Mouse (Mus musculus) urinary bladder, postnatal 4 days (tissue): ENCODE measurements at regions not wholly inside any gene's neighbourhood (a gene's known extent, or its start where the extent isn't known, plus 50 kb on each side); places are given as distances from the start of the nearest gene placed in this dataset.
A peak's percentile ranks its signal among the peaks of the same experiment; 100 is the strongest.

Experiments
- DNase-seq, 2 experiments: peaks; one replicate each; pipeline ENCODE4 v3.0.0; 2021 to 2022; ENCODE audit warnings: low spot score in 2 of 2

- DNase-seq: no peak
These were observed 85.4 kb downstream of the Atp23 start for GRCm38 (mm10) chr10:126815730-126816129.

GRCm38 (mm10) chr10:126814968-126815367 lies 86.2 kb downstream of the Atp23 start:
- no peak for DNase-seq

DNA sequence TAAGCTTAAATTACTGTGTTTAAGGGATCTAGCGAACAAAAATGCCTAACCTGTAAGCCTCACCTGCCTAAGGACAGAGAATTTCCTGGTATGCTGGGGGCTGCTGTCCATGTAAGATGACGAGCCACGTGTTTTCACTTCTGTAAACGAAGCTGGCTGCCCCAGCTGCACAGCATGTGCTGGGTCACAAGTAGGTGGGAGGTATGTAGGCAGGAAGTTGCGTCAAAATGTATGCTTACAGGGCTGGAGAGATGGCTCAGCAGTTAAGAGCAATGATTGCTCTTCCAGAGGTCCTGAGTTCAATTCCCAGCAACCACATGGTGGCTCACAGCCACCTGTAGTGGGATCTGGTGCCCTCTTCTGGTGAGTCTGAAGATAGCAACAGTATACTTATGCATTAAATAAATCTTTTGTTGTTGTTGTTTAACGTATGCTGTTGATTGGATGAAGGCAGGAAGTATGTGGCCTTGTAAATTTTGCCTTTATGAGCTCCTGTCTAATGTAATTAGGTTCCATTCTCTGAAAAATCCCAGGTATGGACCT lies 88.0 kb downstream of the Atp23 start:
- no peak for DNase-seq

DNA sequence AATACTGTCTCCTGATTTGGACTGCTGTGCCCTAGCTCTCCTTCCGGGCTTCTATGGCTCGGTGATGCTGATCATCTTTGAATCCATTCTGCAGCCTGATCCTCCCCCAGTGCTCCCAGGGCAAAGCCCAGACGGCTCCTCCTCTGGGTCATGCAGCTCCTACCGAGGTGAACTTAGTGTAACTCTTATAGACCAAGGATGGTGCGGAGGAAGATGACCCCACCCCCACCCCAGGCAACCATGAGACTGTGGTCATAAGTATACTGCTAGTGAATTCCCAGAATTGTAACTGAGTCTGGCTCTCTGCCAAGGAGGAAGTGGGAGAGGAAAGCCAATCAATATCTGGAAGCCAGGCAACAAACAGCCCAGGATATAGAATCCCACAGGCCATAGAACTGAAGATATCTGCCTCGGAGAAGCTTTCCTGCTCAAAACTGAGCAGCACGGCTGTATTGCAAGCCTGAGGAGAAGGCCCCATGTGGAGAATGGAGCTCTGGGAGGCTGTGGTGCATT lies 88.9 kb downstream of the Atp23 start:
- DNase-seq: no peak

DNA sequence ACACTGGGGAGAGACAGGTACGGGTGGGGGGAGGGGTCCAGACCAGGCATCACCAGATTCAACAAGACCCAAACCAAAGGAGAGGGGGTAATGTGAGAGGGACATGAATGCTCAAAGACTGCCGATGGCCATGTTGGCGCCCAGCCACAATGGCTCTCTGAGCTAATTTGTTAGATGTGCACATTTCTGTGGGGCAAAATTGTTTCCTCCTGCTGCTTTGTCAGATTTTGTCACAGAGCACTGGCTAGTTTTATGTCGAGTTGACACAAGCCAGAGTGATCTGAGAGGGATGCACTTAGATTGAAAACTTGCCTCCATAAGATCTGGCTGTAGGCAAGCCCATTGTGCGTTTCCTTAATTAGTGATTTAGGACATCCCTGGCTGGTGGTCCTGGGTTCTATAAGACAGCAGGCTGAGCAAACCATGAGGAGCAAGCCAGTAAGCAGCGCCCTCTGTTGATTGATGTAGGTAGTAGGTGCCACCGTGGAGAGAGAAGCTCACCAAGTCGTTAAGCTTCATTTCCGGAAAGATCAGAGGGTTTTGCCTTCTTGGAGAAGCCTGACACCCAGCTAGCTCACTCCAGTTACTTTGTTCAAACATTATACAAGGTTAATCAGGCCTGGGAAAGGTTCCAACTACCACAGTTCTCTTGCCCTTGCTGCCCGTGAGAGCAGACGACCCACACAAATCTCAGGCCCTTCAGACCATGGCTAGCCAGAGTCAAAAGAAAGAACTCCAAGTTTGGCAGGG lies 90.6 kb downstream of the Atp23 start:
- DNase-seq: peak in 1 of 2 experiments; percentile 55

- peak in 1 of 2 experiments; percentile 52 for DNase-seq
These were observed 91.6 kb downstream of the Atp23 start for GRCm38 (mm10) chr10:126809587-126809986.

DNA sequence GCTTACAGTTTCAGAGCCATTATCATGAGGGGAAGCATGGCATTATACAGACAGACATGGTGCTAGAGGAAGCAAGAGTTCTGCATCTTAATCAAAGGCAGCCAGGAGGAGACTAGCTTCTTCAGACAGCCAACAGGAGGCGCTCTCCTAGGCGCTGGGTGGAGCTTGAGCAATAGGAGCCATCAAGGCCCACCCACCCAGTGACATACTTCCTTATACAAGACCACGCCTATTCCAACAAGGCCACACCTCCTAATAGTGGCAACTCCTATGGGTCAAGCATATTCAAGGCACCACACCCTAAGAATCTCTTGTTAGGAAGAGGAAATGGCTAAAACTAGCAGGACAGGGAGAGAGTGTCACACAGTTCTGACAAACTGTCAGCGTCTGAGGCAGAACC lies 94.3 kb downstream of the Atp23 start:
- no peak for DNase-seq

GRCm38 (mm10) chr10:126802732-126803131 lies 98.4 kb downstream of the Atp23 start:
- peak in 1 of 2 experiments; percentile 10 for DNase-seq

DNA sequence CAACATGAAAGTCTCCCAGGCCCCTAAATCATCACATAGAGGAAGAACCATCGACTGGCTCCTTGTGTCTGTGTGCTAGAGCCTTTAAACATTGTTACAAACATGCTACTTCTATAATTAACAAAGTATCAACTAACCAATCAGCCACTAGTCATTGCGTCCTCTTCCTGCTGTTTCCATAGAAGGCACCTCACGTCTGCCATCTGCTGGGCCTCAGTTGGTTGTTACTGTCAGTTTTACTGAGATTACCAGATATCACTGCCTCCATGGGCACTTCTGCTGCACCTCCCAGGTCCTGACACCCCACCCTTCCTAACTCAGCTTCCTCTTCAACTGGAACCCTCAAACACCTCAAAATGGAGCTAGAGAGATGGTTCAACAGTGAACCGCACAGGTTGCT lies 101.8 kb downstream of the Atp23 start:
- no peak for DNase-seq

DNA sequence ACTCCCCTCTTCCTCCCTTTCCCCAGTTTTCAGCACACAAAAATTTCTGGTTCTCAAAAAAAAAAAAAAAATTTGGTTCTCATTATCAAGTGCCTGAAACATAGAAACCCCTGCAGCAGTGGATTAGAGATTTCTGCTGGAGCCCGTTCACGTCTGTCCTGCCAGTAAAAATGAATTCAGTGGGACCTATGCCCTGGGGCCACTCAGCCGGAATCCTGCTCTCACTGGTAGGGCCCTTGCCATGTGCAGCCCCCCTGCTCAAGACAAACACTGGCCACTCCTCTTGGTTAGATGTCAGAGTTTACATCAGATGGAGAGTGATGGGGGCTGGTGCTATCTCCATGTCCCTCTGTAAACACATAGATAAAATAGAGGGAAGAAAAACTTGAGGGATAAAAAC lies 108.0 kb downstream of the Atp23 start:
- DNase-seq: no peak

DNA sequence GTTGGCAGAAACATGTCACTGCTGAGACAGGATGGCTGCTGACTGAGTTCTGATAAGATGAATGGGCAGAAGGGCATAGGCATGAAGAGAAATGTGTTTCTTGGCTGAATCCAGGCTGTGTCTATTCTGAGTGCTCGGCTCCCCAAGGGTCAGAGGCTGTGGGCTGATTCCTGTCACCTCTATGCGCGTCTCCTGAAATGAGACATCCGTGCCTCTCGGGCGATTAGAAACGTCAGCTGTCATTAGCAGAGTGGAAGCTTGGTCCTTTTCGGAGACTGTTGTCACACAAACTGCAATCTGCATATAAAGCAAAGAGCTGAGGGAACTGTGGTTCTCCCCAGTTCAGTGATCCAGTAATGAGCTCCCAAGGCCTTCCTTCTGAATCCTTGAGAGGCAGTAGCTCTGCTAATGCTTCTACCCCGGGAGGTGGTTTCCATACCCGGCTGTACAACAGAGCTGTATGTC lies 108.8 kb downstream of the Atp23 start:
- no peak for DNase-seq

DNA sequence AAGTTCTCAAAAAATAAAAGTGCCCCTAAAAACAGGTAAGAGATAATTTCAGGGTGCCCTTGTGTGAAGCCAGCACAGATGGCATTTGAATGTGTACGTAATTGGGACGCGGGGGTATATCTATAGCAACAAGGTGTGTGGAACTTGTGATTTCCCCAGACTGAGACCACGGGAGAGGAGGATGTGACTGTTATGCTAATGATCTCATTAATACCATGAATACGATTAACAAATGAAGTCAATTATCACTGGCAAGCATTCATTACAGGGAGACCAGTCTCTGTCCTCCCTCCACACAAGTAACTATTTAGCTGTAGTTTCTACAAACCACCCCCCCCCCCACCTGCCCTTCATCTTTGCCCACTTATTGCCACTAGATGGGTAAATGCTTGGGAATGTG lies 112.9 kb downstream of the Atp23 start:
- no peak for DNase-seq

DNA sequence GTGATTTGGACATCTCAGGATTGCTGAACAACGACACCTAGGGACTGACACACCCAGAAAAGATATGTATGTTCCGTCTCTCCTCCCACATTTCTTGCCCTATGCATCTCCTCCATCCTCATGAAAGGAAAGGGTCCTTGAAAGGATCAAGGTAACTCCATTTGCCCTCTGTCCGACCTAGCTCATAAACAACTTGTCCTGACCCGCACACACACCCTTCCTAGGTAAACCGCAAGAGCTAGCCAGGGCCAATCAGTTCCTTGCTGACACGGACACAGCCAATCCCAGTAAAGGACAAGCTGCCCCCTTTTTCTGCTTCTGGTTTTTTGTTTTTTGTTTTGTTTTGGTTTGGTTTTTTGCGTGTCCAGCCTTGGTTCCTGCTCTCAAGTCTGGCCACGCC lies 118.0 kb downstream of the Atp23 start:
- no peak for DNase-seq

DNA sequence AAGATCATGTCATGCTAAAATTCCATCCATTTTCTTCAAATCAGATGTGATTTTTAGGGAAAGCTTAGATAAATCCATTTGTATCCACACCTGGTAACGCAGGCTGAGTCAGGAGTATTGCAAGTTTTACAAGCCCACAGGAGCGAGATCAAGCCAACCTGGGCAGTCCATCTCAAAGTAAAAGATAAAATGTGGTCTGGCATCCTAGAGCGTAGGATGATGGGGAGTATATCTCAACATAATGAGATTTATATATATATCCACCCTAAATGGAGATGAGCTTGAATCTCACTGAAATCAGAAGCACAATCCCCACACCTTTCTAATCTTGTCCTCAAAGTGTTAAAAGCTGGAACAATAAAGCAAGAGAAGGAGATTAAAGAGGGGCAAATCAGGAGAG lies 124.6 kb downstream of the Atp23 start:
- DNase-seq: peak in 1 of 2 experiments; percentile 32

DNA sequence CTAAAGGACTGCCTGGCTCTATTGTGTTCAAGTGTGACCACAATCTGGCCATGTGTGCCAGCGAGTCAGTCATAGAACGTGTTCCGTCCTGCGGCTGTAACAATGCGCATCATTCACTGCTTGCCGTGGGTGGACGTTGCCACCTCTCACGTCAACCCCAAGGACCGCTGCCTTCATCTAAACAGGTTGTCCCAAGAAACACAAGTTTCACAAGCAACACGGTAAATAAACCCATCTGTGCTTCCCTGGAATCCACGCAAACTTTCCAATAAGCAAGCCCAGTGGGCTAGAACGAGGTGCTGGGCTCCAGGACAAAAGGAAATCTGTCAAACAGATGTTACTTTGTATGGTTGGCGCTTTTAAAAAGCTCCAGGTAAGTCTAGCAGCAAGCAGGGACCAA lies 125.2 kb downstream of the Atp23 start:
- peak in 1 of 2 experiments; percentile 51 for DNase-seq

DNA sequence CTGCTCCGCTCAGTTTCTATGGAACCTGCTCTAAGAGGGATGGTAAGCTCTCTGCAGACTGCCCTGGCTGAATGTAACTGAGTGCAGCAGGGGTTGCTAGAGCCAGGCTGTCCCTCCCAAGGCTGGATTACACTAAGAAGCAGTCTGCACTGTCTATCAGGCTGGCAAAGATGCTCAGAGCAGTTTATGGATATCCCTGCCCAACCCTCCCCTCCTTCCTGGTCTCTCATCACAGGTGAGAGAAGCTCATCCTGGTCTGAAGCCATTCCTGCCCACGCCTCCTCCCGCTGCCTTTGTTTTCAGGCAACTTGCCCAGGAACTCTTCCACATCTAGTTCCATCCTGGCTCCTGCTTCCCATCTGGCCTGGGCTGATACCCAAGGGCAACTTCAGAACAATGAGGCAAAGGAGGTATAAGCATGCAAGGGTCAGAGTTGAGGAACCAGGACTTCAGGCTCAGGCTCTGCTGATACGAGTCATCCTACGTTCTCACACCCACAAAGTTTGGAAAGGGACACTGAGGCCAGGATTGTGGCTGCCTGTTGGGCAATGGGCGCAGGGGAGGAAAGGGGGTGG lies 130.6 kb downstream of the Atp23 start:
- DNase-seq: peak in 1 of 2 experiments; percentile 42

DNA sequence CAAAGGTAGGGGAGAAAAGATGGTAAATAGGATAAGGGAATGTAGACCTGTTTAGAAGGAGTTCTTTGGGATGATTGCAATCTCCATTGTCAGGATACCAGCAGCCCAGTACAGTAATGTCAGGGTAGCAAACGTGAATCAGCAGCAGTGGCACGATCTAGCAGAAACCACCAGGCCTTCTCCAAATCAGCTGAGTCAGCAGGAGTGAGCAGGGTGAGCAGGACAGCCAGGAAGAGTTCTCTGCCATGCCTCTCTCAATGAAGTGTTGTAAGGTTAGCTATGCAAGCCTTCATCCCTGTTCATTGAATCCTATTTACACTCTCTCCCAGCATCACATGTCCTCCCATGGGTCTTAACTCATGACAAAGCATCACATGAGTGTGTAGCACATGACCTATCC lies 135.5 kb downstream of the Atp23 start:
- no peak for DNase-seq

DNA sequence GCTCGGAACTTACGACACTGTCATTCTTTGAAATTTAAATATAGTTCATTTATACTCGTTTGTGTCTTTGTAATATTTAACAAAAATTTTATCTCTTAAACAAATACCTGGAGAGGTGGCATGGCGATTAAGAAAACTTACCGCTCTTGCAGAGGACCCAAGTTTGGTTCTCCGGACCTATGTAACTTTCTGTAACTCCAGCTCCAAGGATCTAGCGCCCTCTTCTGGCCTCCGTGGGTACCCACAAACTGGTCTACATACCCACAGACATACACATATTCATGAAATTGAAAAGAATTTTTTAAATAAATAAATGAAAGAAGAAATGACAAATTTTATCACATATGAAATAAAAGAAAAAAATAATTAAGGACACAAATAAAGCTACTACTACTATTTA lies 136.4 kb downstream of the Atp23 start:
- no peak for DNase-seq

GRCm38 (mm10) chr10:126763976-126764375 lies 137.2 kb downstream of the Atp23 start:
- DNase-seq: no peak

DNA sequence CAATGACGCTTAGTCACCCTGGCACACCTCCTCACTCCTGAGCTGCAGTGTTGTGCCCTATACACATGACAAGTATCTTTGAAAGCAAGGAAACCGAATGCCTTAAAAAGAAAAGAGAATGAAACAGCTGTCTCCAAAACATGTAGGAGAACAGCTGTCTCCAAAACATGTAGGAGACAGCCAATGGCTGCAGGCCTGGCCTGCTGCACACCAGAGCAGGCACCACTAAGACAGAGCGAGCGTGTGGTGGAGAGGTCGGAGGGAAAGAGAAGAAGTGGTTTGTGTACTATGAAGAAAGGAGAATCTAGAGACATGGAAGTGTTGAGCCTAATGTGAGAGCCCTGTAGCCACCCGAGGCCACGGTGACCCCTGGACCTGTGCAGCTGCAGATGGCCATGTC lies 142.5 kb downstream of the Atp23 start:
- no peak for DNase-seq

- DNase-seq: no peak
These were observed 148.0 kb downstream of the Atp23 start for GRCm38 (mm10) chr10:126753201-126753600.

GRCm38 (mm10) chr10:126752699-126753098 lies 148.5 kb downstream of the Atp23 start:
- no peak for DNase-seq
